Mouse (Mus musculus) E14TG2a.4 (cell line): Measurements from ENCODE around the gene Smg9.

ENCODE experiments used
- CTCF ChIP-seq: conservative IDR thresholded peaks from 2 replicates; pipeline ENCODE4 v1.5.1; 2014; ENCODE audit warnings: low read length
- NANOG ChIP-seq: IDR thresholded peaks from 2 replicates; pipeline ENCODE4 v1.6.1; 2014; ENCODE audit warnings: borderline replicate concordance, low read length, mixed read lengths
- POU5F1 ChIP-seq: IDR thresholded peaks from 2 replicates; pipeline ENCODE4 v1.6.1; 2014; ENCODE audit warnings: low read length, borderline replicate concordance

GRCm38 (mm10) chr7:24446697-24447340 lies 47.4 kb downstream of the Smg9 start:
- peak; percentile 32 for TF ChIP-seq CTCF
- no peak for TF ChIP-seq POU5F1
- no peak for TF ChIP-seq NANOG
